Mouse (Mus musculus) liver, adult 2 months (tissue): ENCODE results near the gene Mllt11.

Source experiments
- CTCF ChIP-seq: fragments of 200-500 bp; IDR thresholded peaks from 2 replicates; pipeline ENCODE4 v1.5.1; 2011; ENCODE audit warnings: low read depth, low read length, control low read depth
- POLR2A ChIP-seq: fragments of 200-500 bp; IDR thresholded peaks from 2 replicates; pipeline ENCODE4 v1.6.1; 2011; ENCODE audit warnings: low read length, control low read depth; ENCODE audit not compliant: insufficient read depth; ENCODE audit errors: extremely low read depth

DNA sequence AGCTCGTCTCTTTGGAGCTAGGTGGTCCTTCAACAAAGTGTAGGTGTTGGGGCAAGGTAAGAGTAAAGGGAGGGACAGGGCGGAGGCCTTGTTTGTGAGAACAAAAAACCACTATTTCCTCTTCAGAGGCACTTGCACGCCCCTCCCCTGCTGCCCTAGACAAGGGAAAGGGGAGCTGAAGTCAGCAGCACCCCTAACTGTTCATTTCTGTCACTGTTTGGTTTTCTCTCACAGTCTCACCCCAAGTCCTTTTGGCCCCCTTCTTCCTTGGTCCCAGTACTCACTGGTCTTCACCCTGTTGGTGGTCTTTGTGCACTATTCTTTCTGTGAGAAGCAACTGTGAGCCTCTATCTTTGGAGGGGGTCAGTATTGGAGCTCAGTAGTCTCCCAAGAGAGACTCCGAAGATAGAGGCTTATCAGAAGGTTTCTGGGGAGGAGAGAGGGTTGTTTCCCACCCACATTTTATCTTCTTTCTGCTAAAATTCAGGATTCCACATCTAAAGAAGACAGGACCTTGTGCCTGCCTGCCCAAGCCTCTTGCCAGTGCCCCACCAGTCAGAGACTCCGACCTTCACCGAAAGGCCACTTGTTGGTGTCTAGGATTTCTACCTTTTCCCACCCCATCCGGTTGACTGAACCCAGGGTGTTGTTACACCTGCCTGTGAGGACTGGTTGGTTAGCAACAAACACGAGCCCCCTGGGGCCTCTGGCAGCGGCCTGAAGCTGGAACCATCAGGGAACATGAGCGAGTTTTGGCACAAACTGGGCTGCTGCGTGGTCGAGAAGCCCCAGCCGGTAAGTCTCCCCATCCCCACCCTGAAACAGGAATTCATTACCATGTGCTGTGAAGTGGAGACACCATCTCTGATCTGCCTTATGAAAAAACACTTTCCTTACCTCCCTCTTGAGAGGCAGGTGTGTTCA, at the start of gene Mllt11:
- TF ChIP-seq CTCF (no peak), POLR2A (no peak)
